Mouse (Mus musculus): ENCODE measurements around the gene Nrp1. TPM values are rescaled to one million over a fixed set of nuclear protein-coding genes. Genes with fewer than 3 reads are reported as not detected.

Gene Nrp1
- polyA plus RNA-seq, 1 experiment from 2014 or later, result 138 TPM

GRCm38 (mm10) chr8:128423813-128424212, 65.4 kb downstream of the Nrp1 start:
- Histone ChIP-seq H3K4me2 (no peak overlapping the region), H3K4me1 (replicated peaks) (peaks cover 13% of the 10 kb centered on the region), H3K9ac (no peak overlapping the region), H3K4me3 (no peak overlapping the region), H3K36me3 (peaks cover 70% of the 10 kb centered on the region), H3K27ac (no peak overlapping the region), H3K27me3 (no peaks in the 10 kb centered on the region), H3K9me3 (replicated peaks) (no peaks in the 10 kb centered on the region)
- ATAC-seq (replicated peaks; ENCODE audit: insufficient number of reproducible peaks, insufficient read depth, low FRiP score, low read depth), result no peak

- no peak for ATAC-seq (replicated peaks; ENCODE audit: insufficient number of reproducible peaks, insufficient read depth, low FRiP score, low read depth)
- Histone ChIP-seq H3K36me3 (peaks cover 72% of the 10 kb centered on the region), H3K4me2 (no peak overlapping the region), H3K4me1 (replicated peaks) (peaks cover 13% of the 10 kb centered on the region), H3K9ac (no peak overlapping the region), H3K9me3 (replicated peaks) (no peaks in the 10 kb centered on the region), H3K27me3 (no peaks in the 10 kb centered on the region), H3K27ac (no peak overlapping the region), H3K4me3 (no peak overlapping the region)
- 76% methylated on average over 7 of the region's 7 CpGs for WGBS
Measured at GRCm38 (mm10) chr8:128424626-128425333, 66.4 kb downstream of the Nrp1 start.

- H3K9me3 ChIP-seq (replicated peaks), result no peaks in the 10 kb centered on the region
- H3K27ac ChIP-seq, result no peak overlapping the region
- WGBS, result 90% methylated on average over 3 of the region's 3 CpGs
- peaks cover 13% of the 10 kb centered on the region for H3K4me1 ChIP-seq (replicated peaks)
- ATAC-seq (replicated peaks; ENCODE audit: insufficient number of reproducible peaks, insufficient read depth, low FRiP score, low read depth), result no peak
- H3K36me3 ChIP-seq, result peaks cover 71% of the 10 kb centered on the region
- no peak overlapping the region for H3K4me2 ChIP-seq
- H3K4me3 ChIP-seq, result no peak overlapping the region
- no peaks in the 10 kb centered on the region for H3K27me3 ChIP-seq
- no peak overlapping the region for H3K9ac ChIP-seq
Measured at GRCm38 (mm10) chr8:128427071-128427470, 68.7 kb downstream of the Nrp1 start.

- H3K4me2 ChIP-seq, result no peak overlapping the region
- no peak overlapping the region for H3K4me3 ChIP-seq
- H3K9me3 ChIP-seq (replicated peaks), result no peaks in the 10 kb centered on the region
- peaks cover 76% of the 10 kb centered on the region for H3K36me3 ChIP-seq
- peaks cover 6% of the 10 kb centered on the region for H3K4me1 ChIP-seq (replicated peaks)
- no peak overlapping the region for H3K27ac ChIP-seq
- 81% methylated on average over 1 of the region's 1 CpGs for WGBS
- no peak for ATAC-seq (replicated peaks; ENCODE audit: insufficient number of reproducible peaks, insufficient read depth, low FRiP score, low read depth)
- H3K27me3 ChIP-seq, result no peaks in the 10 kb centered on the region
- H3K9ac ChIP-seq, result no peak overlapping the region
Measured at GRCm38 (mm10) chr8:128428971-128429370, 70.6 kb downstream of the Nrp1 start.

GRCm38 (mm10) chr8:128431082-128431481, 72.7 kb downstream of the Nrp1 start:
- Histone ChIP-seq H3K27me3 (no peaks in the 10 kb centered on the region), H3K4me3 (no peak overlapping the region), H3K36me3 (peaks cover 83% of the 10 kb centered on the region), H3K4me2 (no peak overlapping the region), H3K27ac (no peak overlapping the region), H3K9ac (no peak overlapping the region), H3K4me1 (replicated peaks) (peaks cover 6% of the 10 kb centered on the region), H3K9me3 (replicated peaks) (no peaks in the 10 kb centered on the region)
- WGBS, result 81% methylated on average over 1 of the region's 1 CpGs
- no peak for ATAC-seq (replicated peaks; ENCODE audit: insufficient number of reproducible peaks, insufficient read depth, low FRiP score, low read depth)

GRCm38 (mm10) chr8:128435749-128436148, 77.3 kb downstream of the Nrp1 start:
- Histone ChIP-seq H3K4me1 (replicated peaks) (peaks cover 8% of the 10 kb centered on the region), H3K27ac (peak overlapping the region; percentile 51), H3K36me3 (peaks cover 81% of the 10 kb centered on the region), H3K4me2 (no peak overlapping the region), H3K9me3 (replicated peaks) (no peaks in the 10 kb centered on the region), H3K27me3 (no peaks in the 10 kb centered on the region), H3K4me3 (no peak overlapping the region), H3K9ac (no peak overlapping the region)
- WGBS, result 54% methylated on average over 4 of the region's 4 CpGs
- ATAC-seq (replicated peaks; ENCODE audit: insufficient number of reproducible peaks, insufficient read depth, low FRiP score, low read depth), result no peak

- Histone ChIP-seq H3K9me3 (replicated peaks) (no peaks in the 10 kb centered on the region), H3K4me1 (replicated peaks) (peaks cover 8% of the 10 kb centered on the region), H3K27ac (peak overlapping the region; percentile 51), H3K9ac (no peak overlapping the region), H3K27me3 (no peaks in the 10 kb centered on the region), H3K4me2 (no peak overlapping the region), H3K36me3 (peaks cover 82% of the 10 kb centered on the region), H3K4me3 (no peak overlapping the region)
- ATAC-seq (replicated peaks; ENCODE audit: insufficient number of reproducible peaks, insufficient read depth, low FRiP score, low read depth), result no peak
- WGBS, result 70% methylated on average over 12 of the region's 12 CpGs
Measured at GRCm38 (mm10) chr8:128437156-128437825, 78.9 kb downstream of the Nrp1 start.

- Histone ChIP-seq H3K27ac (no peak overlapping the region), H3K9ac (no peak overlapping the region), H3K9me3 (replicated peaks) (no peaks in the 10 kb centered on the region), H3K27me3 (no peaks in the 10 kb centered on the region), H3K4me1 (replicated peaks) (0 out of 2 replicates have a peak, but pooled peaks cover 2% of the 10 kb centered on the region), H3K4me2 (no peak overlapping the region), H3K36me3 (peaks cover 67% of the 10 kb centered on the region), H3K4me3 (no peak overlapping the region)
- ATAC-seq (replicated peaks; ENCODE audit: insufficient number of reproducible peaks, insufficient read depth, low FRiP score, low read depth), result no peak
- 71% methylated on average over 1 of the region's 1 CpGs for WGBS
Measured at GRCm38 (mm10) chr8:128441407-128441806, 83.0 kb downstream of the Nrp1 start.

GRCm38 (mm10) chr8:128445596-128445995, 87.2 kb downstream of the Nrp1 start:
- WGBS, result 51% methylated on average over 4 of the region's 4 CpGs
- Histone ChIP-seq H3K36me3 (peaks cover 54% of the 10 kb centered on the region), H3K27me3 (no peaks in the 10 kb centered on the region), H3K9ac (no peak overlapping the region), H3K27ac (no peak overlapping the region), H3K4me2 (no peak overlapping the region), H3K4me3 (no peak overlapping the region), H3K9me3 (replicated peaks) (no peaks in the 10 kb centered on the region), H3K4me1 (replicated peaks) (peaks cover 4% of the 10 kb centered on the region)
- no peak for ATAC-seq (replicated peaks; ENCODE audit: insufficient number of reproducible peaks, insufficient read depth, low FRiP score, low read depth)

- no peak for ATAC-seq (replicated peaks; ENCODE audit: insufficient number of reproducible peaks, insufficient read depth, low FRiP score, low read depth)
- Histone ChIP-seq H3K9ac (no peak overlapping the region), H3K4me3 (no peak overlapping the region), H3K27me3 (no peaks in the 10 kb centered on the region), H3K4me1 (replicated peaks) (peaks cover 14% of the 10 kb centered on the region), H3K4me2 (no peak overlapping the region), H3K9me3 (replicated peaks) (no peaks in the 10 kb centered on the region), H3K27ac (no peak overlapping the region), H3K36me3 (peaks cover 53% of the 10 kb centered on the region)
- 83% methylated on average over 3 of the region's 3 CpGs for WGBS
Measured at GRCm38 (mm10) chr8:128446636-128447035, 88.2 kb downstream of the Nrp1 start.

GRCm38 (mm10) chr8:128447320-128447719, 88.9 kb downstream of the Nrp1 start:
- no peak overlapping the region for H3K27ac ChIP-seq
- 94% methylated on average over 3 of the region's 3 CpGs for WGBS

More at GRCm38 (mm10) chr8:128447320-128447719, 88.9 kb downstream of the Nrp1 start:
- Histone ChIP-seq H3K4me3 (no peak overlapping the region), H3K9me3 (replicated peaks) (no peaks in the 10 kb centered on the region), H3K36me3 (peaks cover 54% of the 10 kb centered on the region), H3K4me1 (replicated peaks) (peaks cover 17% of the 10 kb centered on the region), H3K9ac (no peak overlapping the region), H3K27me3 (no peaks in the 10 kb centered on the region), H3K4me2 (no peak overlapping the region)
- ATAC-seq (replicated peaks; ENCODE audit: insufficient number of reproducible peaks, insufficient read depth, low FRiP score, low read depth), result no peak

Data from heart, embryonic 15.5 days (tissue).